Mouse (Mus musculus) lung, embryonic 15.5 days (tissue): Measurements from ENCODE around the gene Vmn1r221. TPM values are rescaled to one million over a fixed set of nuclear protein-coding genes. Genes with fewer than 3 reads are reported as not detected.
"Not testable (repeated sequence)": the region's sequence is repeated elsewhere in the genome, so short reads cannot be mapped to it uniquely, and the experiment has no call there.

ENCODE experiments used
- ATAC-seq: fragments of 200-750 bp; cut with Nextera tagmentation; 2 replicates; pipeline ENCODE4 v1.8.0; 2017; ENCODE audit warnings: moderate number of reproducible peaks, borderline replicate concordance; ENCODE audit not compliant: low FRiP score, low TSS enrichment; ENCODE audit errors: extremely low read depth
- H3K27ac ChIP-seq: fragments of 300-500 bp; sonication (generic); 2 replicates; pipeline ENCODE4 v1.5.1; 2015; ENCODE audit warnings: moderate library complexity, mild to moderate bottlenecking, inconsistent platforms
- H3K27me3 ChIP-seq: fragments of 300-500 bp; sonication (generic); 2 replicates; pipeline ENCODE4 v1.6.1; 2015; ENCODE audit warnings: inconsistent platforms
- H3K36me3 ChIP-seq: fragments of 300-500 bp; sonication (generic); 2 replicates; pipeline ENCODE4 v1.6.1; 2015; ENCODE audit warnings: inconsistent platforms
- H3K4me1 ChIP-seq: fragments of 300-500 bp; sonication (generic); 2 replicates; pipeline ENCODE4 v1.6.1; 2015; ENCODE audit warnings: inconsistent platforms
- H3K4me2 ChIP-seq: fragments of 300-500 bp; sonication (generic); 2 replicates; pipeline ENCODE4 v1.6.1; 2015; ENCODE audit warnings: inconsistent platforms, mild to moderate bottlenecking, moderate library complexity
- H3K4me3 ChIP-seq: fragments of 300-500 bp; sonication (generic); 2 replicates; pipeline ENCODE4 v1.5.1; 2015; ENCODE audit warnings: mild to moderate bottlenecking, inconsistent platforms
- H3K9ac ChIP-seq: fragments of 300-500 bp; sonication (generic); 2 replicates; pipeline ENCODE4 v1.6.1; 2015; ENCODE audit warnings: inconsistent platforms
- H3K9me3 ChIP-seq: fragments of 300-500 bp; sonication (generic); 2 replicates; pipeline ENCODE4 v1.6.1; 2016; ENCODE audit warnings: inconsistent platforms
- WGBS: fragments of 180-500 bp; shearing (Covaris S2); methylation state at CpG from one replicate; pipeline ENCODE4 v1.1.7; 2015; 5-methylcytosine and 5-hydroxymethylcytosine counted together
- polyA plus RNA-seq: library from polyadenylated mRNA; unstranded; fragments of >200 nt; fragmentation: Nextera tagmentation; extraction: Ambion mirVana; gene quantifications from 2 replicates; pipeline ENCODE4 v1.2.1, GENCODE M21; 2015

The Vmn1r221 gene
- not detected in 2 replicates for polyA plus RNA-seq

DNA sequence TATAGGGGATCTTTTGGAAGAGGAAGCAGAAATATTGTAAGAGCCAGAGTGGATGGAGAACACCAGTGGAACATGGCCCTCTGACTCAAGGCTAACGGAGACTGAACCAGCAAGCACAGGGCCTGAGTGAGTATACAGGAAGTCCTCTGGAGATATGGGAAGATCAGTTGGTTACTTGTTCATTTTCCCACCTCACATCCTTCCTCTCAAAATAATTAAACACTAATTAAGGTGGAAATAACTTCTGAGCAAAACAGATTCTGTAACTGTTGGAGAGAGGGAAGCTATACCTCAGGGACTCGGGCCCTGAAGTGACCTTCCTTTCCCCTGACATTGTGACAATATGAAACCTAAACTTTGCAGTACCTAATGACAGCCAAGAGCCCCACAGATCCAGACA is at the start of gene Vmn1r221:
Gene Vmn1r221 (plus strand): TSS at position 301 of the 400 bp plus-strand sequence.
- not testable (repeated sequence) for H3K4me1 ChIP-seq, ATAC-seq, H3K4me2 ChIP-seq, H3K27ac ChIP-seq, H3K9ac ChIP-seq, H3K4me3 ChIP-seq, H3K36me3 ChIP-seq, H3K27me3 ChIP-seq, H3K9me3 ChIP-seq
- 80% methylated on average over 2 of the region's 2 CpGs for WGBS

DNA sequence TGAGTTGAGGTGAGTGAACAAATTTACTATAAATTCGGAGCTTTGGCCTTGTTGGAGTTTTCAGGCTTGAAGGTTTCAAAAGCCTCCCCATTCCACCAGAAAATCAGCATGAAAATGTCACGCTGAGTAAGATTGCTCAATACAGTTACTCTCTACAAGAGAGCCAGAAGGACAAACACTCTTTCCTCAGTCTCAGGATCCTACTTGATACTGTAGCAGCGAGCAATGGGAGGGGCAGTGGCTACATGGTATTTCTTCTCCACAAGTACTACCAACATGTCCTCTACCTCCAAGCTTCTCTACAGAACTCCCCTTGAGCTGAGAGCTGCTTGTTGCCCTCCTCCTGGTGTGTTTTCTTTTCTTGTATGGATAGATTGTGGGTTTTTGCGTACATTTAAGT is 47.5 kb upstream of the Vmn1r221 start:
- not testable (repeated sequence) for ATAC-seq, H3K4me1 ChIP-seq, H3K27ac ChIP-seq, H3K9ac ChIP-seq, H3K4me3 ChIP-seq, H3K27me3 ChIP-seq, H3K36me3 ChIP-seq, H3K4me2 ChIP-seq, H3K9me3 ChIP-seq
- WGBS, result 67% methylated on average over 4 of the region's 4 CpGs

DNA sequence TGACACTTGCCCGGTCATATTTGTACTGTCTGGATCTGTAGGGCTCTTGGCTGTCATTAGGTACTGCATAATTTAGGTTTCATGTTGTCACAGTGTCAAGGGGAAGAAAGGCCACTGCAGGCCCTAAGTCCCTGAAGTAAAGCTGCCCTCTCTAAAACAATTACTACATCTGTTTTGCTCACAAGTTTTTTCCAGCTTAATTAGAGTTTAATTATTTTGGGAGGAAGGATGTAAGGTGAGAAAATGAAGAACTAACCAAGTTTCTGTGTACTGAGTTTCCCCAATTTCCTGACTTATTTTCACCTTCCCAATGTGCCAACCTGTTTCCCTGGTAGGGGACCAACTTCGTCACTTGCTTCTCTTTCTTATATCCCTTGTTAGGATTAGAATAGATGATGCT is 26.1 kb upstream of the Vmn1r221 start, which contains the start of gene Vmn1r220:
Gene Vmn1r220 (minus strand): TSS at position 101 of the 400 bp plus-strand sequence.
- Histone ChIP-seq H3K4me1 (no peaks in the 10 kb centered on the region), H3K9ac (no peak within 1 kb of the TSS), H3K27ac (no peak within 1 kb of the TSS), H3K4me2 (no peak within 1 kb of the TSS), H3K9me3 (no peaks in the 10 kb centered on the region), H3K27me3 (no peaks in the 10 kb centered on the region), H3K36me3 (no peaks in the 10 kb centered on the region), H3K4me3 (no peak within 1 kb of the TSS)
- 84% methylated on average over 2 of the region's 2 CpGs for WGBS
- no peak for ATAC-seq

DNA sequence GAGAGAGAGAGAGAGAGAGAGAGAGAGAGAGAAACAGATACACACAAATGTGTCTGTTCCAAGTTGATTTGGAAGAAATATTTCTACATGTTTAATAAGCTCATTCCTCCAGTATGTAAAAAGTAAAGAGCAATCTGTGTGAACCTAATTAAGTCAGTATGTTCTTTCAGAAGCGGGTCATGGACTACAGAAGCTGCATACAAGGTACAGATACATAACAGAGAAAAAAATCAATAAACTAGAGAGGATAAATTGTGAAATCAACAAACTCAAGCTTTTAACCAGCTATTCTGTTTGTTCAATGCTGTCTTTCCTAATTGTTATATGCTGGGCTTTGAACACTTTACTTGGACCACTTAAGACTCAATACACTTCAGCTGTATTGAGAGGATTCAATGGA is 10.0 kb upstream of the Vmn1r221 start:
- not testable (repeated sequence) for H3K36me3 ChIP-seq, ATAC-seq, H3K27me3 ChIP-seq, H3K4me1 ChIP-seq, H3K27ac ChIP-seq, H3K4me3 ChIP-seq, H3K9me3 ChIP-seq, H3K4me2 ChIP-seq, H3K9ac ChIP-seq
- 68% methylated on average over 1 of the region's 1 CpGs for WGBS

DNA sequence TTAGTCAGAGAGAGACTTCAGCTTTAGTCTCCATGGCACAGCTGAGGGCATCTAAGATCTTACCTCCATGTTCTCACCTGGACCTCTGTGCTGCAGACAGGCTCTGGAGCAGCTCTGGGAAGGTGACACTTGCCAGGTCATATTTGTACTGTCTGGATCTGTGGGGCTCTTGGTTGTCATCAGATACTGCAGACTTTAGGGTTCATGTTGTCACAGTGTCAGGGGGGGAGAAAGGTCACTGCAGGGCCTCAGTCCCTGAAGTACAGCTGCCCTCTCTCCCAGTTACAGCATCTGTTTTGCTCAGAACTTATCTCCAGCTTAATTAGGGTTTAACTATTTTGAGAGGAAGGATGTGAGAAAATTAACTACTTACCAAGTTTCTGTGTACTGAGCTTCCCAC is 21.9 kb downstream of the Vmn1r221 start, which contains the start of gene Vmn1r222:
Gene Vmn1r222 (minus strand): TSS at position 101 of the 400 bp plus-strand sequence.
- not testable (repeated sequence) for H3K4me1 ChIP-seq, H3K36me3 ChIP-seq, H3K4me3 ChIP-seq, H3K4me2 ChIP-seq, H3K27me3 ChIP-seq, ATAC-seq, H3K27ac ChIP-seq, H3K9ac ChIP-seq, H3K9me3 ChIP-seq

DNA sequence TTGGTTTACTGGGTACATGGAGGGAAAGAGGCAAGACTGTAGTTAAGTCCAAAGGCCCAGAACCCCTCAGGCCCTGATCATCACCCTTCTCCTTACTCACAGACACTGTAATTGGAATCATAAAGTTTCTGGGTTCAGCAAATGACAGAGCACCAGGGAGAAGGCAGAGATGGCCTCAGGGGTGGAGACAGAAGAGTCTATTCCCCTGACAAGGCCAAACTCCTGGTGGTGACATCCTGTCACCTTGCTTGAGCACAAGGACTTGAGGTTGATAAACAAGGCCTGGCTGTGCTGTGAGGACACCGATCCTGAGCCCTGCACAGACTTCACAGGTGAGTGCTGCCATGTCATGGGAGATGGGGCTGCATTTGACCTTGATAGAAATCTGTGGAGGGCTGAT is 32.9 kb downstream of the Vmn1r221 start, which contains the start of gene Vmn1r223:
Gene Vmn1r223 (plus strand): TSS at position 301 of the 400 bp plus-strand sequence.
- 80% methylated on average over 1 of the region's 1 CpGs for WGBS
- not testable (repeated sequence) for H3K4me3 ChIP-seq, ATAC-seq, H3K4me1 ChIP-seq, H3K36me3 ChIP-seq, H3K9me3 ChIP-seq, H3K4me2 ChIP-seq, H3K27ac ChIP-seq, H3K27me3 ChIP-seq, H3K9ac ChIP-seq

DNA sequence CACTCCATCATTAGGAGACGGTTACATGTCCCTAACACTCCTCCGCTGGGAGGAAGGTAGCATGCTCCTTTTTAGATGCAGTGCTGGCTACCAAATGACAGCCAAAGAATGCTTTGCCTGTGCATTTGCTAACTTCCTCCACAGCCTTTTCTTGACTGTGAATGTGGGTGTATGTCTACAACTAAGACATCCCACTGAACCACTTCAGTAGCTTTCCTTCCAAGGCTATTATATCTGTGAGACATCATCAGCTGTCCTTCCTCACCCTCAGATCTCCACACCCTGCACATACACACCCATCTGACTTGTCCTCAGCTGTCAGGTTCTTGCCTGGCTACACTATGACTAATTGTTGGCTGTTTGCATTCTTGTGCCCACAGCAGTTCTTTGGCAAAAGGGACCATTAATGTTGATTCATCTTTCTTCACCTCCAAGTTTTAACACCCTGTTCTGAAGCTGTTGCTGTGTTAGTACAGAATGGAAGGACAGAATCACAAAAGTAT is 44.7 kb downstream of the Vmn1r221 start:
- WGBS, result 73% methylated on average over 2 of the region's 2 CpGs

DNA sequence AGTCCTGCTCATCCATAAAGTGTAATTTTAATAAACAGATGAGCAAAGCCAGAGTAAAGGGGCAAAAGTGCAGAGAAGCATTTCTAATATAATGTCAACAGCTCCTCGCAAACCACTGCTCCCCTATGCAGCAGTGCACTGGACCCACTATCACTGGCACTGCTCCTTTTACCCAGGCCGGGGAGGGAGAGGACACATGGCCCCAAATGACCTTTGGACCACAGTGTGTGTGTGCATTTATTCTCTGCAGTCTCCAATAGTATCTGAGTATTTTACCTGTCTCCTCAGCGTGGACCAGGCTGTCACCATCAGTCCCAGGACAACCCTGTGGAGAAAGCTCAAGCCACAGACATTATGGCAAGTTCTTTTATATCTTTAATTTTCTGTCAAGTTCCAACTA is 54.7 kb downstream of the Vmn1r221 start:
- H3K27ac ChIP-seq, H3K9me3 ChIP-seq, H3K4me1 ChIP-seq, ATAC-seq, H3K9ac ChIP-seq, H3K4me3 ChIP-seq, H3K36me3 ChIP-seq, H3K4me2 ChIP-seq, H3K27me3 ChIP-seq: not testable (repeated sequence)
- 73% methylated on average over 3 of the region's 3 CpGs for WGBS

More for the DNA sequence above, 44.7 kb downstream of the Vmn1r221 start:
- ATAC-seq, result no peak
- H3K9me3 ChIP-seq, result no peaks in the 10 kb centered on the region
- no peak overlapping the region for H3K4me3 ChIP-seq
- no peak overlapping the region for H3K9ac ChIP-seq
- no peaks in the 10 kb centered on the region for H3K27me3 ChIP-seq
- H3K4me1 ChIP-seq, result no peaks in the 10 kb centered on the region
- H3K36me3 ChIP-seq, result no peaks in the 10 kb centered on the region
- no peak overlapping the region for H3K4me2 ChIP-seq
- H3K27ac ChIP-seq, result no peak overlapping the region

DNA sequence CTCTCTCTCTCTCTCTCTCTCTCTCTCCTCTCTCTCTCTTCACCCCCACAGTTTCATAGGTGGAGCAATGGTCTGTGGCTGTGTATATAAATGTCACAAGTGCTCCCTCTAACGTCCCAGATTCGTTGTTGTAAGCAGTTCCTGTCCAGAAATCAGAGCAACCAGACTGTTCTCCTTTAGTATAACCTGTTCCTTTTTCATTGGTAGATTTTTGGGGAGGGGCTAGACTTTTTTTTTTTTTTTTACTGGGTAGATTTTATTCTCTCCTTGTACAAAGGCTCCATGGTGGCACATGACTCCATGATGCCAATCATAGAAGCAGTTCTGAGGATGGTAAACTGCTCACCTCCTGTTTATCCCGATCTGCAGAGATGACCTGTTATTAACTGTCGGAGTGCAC is 55.2 kb downstream of the Vmn1r221 start:
- H3K36me3 ChIP-seq, H3K9me3 ChIP-seq, H3K4me3 ChIP-seq, ATAC-seq, H3K27me3 ChIP-seq, H3K27ac ChIP-seq, H3K4me1 ChIP-seq, H3K4me2 ChIP-seq, H3K9ac ChIP-seq: not testable (repeated sequence)
- WGBS, result 33% methylated on average over 4 of the region's 4 CpGs

DNA sequence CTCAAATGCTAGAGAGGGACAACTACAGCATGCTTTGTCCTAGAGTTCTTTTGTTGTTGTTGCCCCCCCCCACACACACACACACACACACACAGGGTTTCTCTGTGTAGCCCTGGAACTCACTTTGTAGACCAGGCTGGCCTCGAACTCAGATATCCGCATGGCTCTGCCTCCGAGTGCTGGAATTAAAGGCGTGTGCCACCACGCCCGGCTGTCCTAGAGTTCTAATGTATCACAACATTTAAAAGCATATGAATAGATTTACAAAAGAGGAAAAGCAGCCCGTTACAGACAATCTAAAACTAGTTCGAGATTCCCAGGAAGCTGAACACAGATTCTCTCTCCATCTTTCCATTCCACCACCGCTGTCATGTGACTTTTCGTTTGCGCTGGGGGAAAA is 55.8 kb downstream of the Vmn1r221 start:
- H3K9me3 ChIP-seq, result no peaks in the 10 kb centered on the region
- peaks cover 9% of the 10 kb centered on the region; the same call in 1 of the 2 replicates for H3K4me1 ChIP-seq
- H3K36me3 ChIP-seq, result no peaks in the 10 kb centered on the region
- no peak for ATAC-seq
- peak overlapping the region; percentile 53 for H3K4me2 ChIP-seq
- H3K27ac ChIP-seq, result no peak overlapping the region
- WGBS, result 23% methylated on average over 11 of the region's 11 CpGs
- peak overlapping the region; percentile 28 for H3K4me3 ChIP-seq
- no peaks in the 10 kb centered on the region; the same call in none of the 2 replicates for H3K27me3 ChIP-seq
- no peak overlapping the region for H3K9ac ChIP-seq

DNA sequence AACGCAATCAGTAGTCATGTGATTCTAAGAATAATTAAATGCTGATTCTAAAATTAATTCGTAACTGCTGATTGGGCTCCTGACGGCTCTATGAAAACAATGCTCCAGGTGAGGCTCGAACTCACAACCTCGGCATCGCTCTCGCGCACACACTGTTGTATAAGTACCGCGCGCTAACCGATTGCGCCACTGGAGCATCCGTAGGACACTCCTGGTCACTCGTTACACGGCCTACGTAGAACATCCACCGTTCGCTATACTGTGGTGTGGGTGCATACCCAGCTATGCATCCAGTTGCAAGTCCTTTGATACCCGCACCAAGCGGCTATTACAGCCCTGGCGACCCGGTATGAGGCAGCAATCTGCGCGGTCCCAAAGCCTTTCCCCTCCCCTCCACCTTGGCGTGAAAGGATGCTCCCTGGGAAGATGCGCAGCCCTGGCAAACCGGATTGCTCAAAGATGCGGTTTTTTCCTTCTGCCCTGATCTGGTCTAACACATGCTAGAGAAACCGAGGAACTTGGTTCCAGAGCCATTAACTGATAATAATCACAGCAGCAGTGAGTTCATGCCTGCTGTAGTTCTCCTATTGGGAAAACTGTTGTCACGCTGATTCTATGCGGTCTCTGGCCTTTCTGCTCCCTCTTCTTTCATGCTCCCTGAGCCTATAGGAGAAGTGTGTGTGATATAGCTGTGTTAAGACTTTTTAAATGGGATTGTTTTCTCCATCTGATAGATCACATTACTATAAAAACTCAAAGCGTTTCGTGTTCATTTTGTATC is 56.6 kb downstream of the Vmn1r221 start:
- H3K4me3 ChIP-seq, result peak overlapping the region; percentile 28
- H3K4me2 ChIP-seq, result peak overlapping the region; percentile 53
- H3K4me1 ChIP-seq, result peaks cover 9% of the 10 kb centered on the region; the same call in 1 of the 2 replicates
- H3K27me3 ChIP-seq, result no peaks in the 10 kb centered on the region; the same call in none of the 2 replicates
- no peak overlapping the region for H3K27ac ChIP-seq
- H3K9ac ChIP-seq, result no peak overlapping the region
- WGBS, result 2% methylated on average over 34 of the region's 34 CpGs
- no peaks in the 10 kb centered on the region for H3K36me3 ChIP-seq
- no peaks in the 10 kb centered on the region for H3K9me3 ChIP-seq
- ATAC-seq, result no peak
